Mouse (Mus musculus): ENCODE results near the gene Gm49380. TPM values are rescaled to one million over a fixed set of nuclear protein-coding genes. Genes with fewer than 3 reads are reported as not detected.

Gm49380 gene
- polyA plus RNA-seq, 1 experiment: 0.04 TPM

- DNase-seq (ENCODE audit: low read depth): no peak
These were observed 24.3 kb downstream of the Gm49380 start for GRCm38 (mm10) chr9:44088877-44089608.

- peak; percentile 96 for DNase-seq (ENCODE audit: low read depth)
These were observed 25.4 kb downstream of the Gm49380 start for GRCm38 (mm10) chr9:44087761-44088455.

DNA sequence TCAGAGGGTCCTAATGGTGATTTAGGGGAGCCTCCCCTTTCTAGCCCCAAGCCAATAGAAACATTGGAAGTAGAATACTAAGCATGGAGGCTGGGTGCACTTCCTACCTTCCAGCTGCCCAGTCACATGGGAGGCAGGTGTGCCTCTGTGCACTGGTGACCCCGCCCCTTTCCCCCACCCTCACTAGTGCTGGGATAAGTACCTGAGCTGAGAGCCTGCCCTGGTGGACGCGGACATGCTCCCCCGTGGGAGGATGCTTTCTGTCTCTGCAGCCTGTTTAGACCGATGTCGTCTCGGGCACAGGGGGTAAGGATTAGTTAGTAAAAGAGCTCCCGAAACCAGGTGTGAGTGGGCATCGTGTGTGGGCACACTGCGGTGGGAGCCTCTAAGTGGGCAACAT lies 26.3 kb downstream of the Gm49380 start:
- no peak for DNase-seq (ENCODE audit: low read depth)

- no peak for DNase-seq (ENCODE audit: low read depth)
These were observed 27.3 kb downstream of the Gm49380 start for GRCm38 (mm10) chr9:44085741-44086665.

DNA sequence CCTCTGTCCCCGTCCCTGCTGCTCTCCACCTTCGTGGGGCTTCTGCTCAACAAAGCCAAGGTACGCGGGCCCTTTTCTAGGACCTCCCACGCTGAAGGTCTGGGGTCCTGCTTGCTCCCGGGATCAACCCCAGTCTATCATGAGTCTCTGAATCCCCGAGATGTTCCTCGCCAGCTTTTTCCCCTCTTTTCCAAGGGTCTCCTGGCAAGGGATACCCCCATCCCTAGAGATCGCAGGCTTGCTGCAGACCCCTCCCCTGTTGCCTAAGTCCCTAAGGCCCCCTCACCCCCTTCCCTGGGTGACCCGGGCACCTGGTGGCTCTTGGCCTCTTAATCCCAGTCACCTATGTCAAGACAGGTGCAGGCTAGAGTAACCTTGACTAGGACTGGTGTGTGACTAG lies 28.0 kb downstream of the Gm49380 start:
- DNase-seq (ENCODE audit: low read depth): no peak

DNA sequence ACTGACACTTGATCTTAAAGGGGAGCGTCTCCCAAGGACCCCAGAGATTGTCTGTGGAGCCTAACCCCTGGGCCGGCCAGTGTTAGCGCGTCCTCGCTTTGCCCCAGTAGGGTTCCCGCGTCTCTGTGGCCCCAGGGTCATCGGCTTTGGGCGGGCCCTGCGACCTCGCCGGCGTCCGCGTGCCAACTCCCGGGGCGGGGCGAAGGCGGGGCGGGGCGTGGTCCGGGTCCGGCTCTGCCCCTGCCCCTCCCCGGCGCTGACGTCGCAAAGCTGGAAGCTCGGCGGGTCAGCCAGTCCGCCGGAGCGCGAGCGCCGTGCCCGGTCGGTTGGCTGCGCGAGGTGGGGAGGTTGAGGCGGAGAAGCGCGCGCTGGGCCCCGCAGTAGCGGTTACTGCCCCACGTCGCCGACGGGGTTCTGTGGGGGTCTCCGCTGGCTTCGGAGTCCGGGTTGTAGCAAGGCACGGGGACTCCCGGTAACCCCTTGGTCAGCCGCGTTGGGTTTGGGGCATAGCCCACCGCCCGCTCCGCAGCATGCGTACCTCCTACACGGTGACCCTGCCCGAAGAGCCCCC lies 28.6 kb downstream of the Gm49380 start:
- DNase-seq (ENCODE audit: low read depth): no peak

DNA sequence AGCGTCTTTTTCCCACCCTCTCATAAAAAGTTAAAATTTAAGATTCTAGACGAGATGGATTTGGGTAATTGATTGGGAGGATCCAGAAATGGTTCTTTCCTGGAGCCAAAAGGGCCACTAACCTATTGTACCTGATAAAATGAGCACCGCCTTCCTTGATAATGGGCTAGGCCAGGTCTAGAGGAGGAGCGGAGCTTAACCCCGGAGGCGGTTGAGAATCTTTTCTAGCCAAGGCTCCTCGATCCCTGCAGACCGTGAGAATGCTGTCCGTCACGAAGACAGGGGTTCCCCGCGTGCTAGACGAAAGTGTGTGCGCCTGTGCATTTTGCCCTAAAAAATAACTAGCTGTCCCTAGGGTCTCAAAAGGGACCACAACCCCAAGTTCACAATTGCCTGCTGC lies 29.1 kb downstream of the Gm49380 start:
- no peak for DNase-seq (ENCODE audit: low read depth)

- DNase-seq (ENCODE audit: low read depth): no peak
These were observed 29.7 kb downstream of the Gm49380 start for GRCm38 (mm10) chr9:44083392-44084121.

- no peak for DNase-seq (ENCODE audit: low read depth)
These were observed 31.0 kb downstream of the Gm49380 start for GRCm38 (mm10) chr9:44082266-44082665.

GRCm38 (mm10) chr9:44081581-44081980 lies 31.7 kb downstream of the Gm49380 start:
- no peak for DNase-seq (ENCODE audit: low read depth)

DNA sequence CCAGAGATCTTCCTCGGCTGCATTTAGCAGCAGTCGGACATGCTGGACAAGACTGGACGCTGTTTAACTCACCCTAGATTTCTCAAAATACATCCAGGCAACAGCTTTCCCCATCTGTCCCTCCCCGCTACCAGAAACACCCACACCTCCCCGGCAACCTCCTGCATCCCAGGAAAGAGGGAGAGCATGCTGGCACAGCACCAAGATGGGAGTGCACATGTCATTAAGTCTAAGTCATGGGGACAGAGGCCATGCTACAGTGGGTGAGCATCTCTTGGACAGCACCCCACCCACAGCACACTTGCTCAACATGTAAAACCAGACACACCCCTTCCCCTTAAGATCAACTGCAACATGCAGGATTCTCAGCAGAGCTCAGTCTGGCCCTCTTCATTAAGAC lies 32.3 kb downstream of the Gm49380 start:
- no peak for DNase-seq (ENCODE audit: low read depth)

DNA sequence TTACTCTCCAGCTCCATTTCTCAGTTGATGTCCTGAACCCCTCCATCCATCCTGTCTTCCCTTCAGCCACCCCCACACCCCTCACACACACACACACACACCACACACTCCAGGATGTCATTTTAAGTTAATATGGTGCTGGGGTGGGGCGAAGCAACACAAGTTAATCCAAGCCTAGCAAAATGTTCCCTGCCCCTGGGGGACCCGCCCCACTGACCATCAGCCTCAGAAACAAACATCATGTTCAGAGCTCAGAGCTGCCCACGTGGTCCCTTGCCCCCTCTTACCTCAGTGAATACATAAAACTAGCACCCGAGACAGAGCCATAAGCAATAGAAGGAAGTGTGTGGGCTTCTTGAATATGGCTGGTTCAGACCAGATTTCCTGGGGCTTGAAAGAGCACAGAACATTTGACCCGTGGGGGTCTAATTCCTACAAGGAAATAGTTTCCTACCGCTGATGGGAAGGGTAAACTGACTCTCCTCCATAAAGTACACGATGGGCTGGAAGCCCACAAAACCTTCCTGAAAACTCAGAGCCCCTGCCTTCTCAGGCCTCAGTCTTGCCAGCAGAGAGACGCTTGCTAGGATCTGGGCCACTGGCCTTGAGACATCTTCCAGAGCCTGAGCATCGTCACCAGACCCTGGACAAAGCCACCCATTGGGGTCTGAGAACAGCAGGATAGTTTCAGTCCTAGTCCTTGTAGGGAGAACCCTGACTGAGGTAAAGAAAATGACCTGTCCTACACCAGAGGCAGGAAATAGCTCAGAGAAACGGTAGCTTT lies 33.1 kb downstream of the Gm49380 start:
- DNase-seq (ENCODE audit: low read depth): no peak

DNA sequence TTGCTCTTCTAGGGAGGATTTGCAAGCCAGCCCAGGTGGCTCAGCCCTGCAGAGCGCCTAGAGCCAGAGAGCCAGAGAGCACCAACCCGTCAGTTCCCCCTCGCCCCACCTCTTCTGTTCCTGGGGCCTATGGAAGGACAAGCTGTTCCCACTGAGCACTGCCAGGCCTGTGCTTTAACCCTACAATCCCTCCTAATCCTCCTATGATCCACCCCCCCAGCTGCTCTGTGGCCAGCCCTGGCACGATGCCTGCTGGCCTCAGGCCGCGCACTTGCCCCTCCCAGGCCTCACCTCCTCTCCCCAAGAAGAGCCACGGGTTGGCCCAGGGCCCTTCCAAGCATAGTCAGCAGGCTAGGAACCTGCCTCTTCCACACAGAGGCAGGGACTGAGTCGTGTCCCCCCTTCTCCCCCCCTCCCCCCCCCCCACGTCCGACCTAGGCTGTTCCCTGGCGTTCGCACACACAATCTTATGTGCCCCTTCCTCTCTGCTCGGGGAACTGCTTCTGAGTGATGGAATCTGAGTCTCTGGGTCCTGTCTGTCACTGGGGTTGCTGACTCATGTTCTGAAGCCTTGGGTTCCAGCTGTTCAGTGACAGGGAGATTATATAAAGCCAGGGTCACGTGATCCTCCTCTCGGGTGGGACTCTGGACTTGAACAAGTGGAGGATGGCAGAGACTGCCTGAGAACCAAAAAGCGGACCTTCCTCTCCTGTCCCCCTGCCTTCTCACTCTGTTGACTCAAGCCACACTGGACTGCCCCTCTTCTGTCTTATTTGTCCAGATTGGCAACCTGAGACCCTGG lies 34.1 kb downstream of the Gm49380 start:
- peak; percentile 87 for DNase-seq (ENCODE audit: low read depth)

DNA sequence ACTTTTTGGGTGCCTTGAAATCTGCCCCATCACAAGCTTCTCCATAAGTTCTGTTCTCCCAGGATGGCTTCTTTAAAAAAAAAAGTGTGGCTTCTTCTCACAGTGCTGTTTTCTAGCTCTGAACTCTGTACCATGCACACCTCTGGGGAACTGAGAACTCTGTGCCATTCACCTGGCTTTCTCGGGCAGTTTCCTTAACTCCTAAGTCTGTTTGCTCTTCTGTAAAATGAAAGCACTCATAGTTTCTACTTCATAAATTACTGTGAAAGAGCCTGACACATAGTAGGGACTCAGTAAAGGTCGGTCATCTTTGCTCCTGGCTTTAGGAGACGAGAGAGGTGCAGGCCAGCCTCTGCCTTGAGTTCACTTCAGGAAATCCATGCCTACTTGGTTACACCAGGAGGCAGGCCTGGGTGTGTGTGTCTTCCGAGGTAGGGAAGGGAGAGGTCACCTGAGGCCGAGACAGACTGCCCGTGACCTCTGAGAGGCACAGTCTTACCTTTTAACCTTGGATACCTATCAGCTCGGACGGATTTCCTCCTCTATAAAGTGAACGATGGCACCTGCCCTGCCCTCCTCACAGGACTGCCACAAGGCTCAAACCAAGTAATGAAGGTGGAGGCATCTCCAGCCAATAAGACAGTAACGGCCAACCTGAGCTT lies 35.0 kb downstream of the Gm49380 start:
- no peak for DNase-seq (ENCODE audit: low read depth)

GRCm38 (mm10) chr9:44077266-44077910 lies 35.9 kb downstream of the Gm49380 start:
- DNase-seq (ENCODE audit: low read depth): no peak

GRCm38 (mm10) chr9:44076764-44077120 lies 36.6 kb downstream of the Gm49380 start:
- no peak for DNase-seq (ENCODE audit: low read depth)

DNA sequence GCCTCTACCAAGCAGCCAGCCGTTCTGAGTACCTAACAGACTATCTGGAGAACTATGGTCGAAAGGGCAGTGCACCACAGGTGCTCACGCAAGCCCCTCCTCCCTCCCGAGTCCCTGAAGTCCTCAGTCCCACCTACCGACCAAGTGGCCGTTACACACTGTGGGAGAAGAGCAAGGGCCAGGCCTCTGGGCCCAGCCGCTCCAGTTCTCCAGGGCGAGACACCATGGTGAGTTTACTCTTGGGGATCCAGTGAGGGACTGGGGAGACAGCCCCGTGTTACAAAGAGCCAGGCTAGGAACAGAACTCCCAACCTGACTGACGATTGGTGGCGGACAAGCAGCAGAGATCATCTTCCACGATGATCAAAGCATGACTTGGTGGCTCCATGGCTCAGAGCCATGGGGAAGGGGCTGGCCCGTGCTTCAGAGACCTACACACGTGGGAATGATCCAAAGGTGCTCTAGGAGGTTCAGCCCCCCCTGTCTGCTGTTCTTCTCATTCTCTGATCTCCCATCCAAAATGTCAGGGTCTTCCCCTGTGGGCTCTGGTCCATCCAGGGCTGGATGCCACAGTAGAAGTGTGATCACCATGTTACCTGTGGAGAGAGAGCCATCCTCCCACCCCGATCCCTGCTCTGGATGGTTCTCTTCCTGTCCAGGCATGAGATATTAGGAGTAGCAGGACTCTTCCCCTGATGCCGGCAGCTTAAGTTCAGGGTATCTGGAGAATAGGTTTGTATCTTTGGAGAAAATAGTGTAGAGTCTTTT lies 37.1 kb downstream of the Gm49380 start:
- DNase-seq (ENCODE audit: low read depth): no peak

Measured in gonadal fat pad, adult 2 months (tissue).